Mouse (Mus musculus) cerebellum, adult 8-10 months (tissue): ENCODE results near the gene Gnas.
A peak's percentile ranks its signal among the peaks of the same experiment; 100 is the strongest.
"Not testable (repeated sequence)": the region's sequence is repeated elsewhere in the genome, so short reads cannot be mapped to it uniquely, and the experiment has no call there.

Experiments used
- DNase-seq: peaks from one replicate; pipeline ENCODE4 v3.0.0; 2022

Gnas gene

DNA sequence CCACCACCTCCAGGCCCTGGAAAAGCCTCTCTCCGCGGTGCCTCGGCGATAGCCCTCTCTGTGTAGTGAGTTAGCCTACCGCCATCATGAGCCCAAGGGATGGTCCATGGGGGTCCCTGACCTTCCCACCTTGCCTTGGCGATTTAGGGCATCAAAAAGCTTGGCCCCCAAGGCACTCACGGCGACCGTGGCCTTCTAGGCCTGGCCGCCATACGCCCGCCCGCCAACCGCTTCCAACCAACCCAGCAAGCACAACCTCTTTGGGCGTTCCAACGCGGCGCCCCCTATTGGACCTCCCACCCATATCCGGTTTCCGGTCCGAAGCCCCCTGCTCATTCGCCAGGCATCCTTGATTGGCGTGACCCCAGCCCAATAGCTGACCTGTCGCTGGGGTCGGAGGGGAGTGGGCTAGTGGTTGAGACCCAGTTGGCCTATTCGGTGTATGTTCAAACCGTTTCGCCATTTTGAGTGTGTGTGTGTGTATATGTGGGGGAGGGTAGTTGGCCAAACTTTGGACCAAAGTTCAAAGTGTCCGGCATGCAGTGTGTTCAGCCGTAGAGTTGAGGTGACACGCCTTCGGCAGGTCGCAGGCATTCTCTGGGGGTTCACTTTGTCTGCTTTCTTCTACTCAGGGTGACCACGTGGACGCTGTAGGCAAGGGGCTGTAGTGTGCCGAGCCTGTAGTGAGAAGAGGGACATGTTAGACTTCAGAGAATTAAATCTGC lies 11.2 kb downstream of the Gnas start:
- no peak for DNase-seq

DNA sequence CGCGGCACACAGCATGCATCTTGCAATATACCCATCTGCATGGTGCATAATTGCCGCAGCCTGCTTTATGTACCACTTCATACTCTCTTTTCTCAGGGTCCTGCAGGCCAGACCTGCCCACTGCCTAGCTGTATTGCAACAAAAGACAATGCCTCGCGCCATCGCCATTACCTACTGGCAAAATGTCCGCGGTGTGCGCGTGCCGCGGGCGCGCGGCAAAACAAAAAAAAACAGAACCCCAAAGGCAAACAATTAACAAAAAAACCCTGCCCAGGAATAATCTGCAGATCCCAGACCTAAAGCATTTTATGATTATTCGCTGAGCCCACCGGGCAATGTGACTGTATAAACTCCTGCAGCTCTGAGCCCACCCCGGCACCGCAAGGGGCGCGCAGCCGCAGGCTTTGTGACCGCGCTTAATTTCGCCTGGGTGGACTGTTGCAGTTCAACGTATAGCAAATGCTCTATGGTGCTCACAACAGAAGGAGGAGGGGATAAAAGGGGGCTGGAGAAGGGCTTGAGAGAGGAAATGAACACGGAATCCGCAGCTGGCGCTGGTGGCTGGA lies 11.9 kb downstream of the Gnas start:
- no peak for DNase-seq

DNA sequence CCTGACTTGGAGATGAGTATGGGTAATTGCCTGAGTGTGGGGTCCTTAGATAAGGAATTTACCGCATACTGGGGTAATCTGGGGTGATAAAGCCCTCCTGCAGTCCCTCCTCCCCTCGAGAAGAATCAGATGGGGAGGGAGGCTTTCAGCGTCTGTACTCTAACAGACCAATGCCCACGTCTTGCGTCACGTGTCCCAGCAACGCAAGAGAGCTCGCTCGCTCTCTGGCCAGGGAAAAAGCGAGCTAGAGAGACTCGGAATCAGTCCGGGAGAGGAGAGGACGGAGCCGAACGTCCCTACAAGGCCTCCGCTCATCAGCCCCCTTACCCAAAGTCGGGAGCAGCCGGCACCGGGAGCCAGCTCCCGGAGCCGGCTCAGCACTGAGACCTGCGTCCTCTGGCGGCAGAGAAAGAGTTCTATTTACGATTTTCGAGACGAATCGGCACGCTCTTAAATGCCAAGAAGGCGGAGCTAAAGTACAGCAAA lies 13.0 kb downstream of the Gnas start:
- no peak for DNase-seq

DNA sequence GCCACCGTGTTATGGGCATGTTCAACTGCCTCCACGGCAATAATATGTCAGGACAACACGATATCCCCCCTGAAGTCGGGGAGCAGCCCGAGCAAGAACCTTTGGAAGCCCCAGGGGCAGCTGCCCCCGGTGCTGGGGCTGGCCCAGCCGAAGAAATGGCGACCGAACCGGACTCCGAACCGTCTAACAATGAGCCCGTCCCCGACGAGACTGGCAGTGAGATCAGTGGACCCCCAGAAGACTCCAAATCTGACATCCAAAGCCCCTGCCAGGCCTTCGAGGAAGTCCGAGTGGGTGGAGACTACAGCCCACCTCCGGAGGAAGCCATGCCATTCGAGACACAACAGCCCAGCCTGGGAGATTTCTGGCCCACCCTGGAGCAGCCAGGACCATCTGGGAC lies 13.7 kb downstream of the Gnas start:
- no peak for DNase-seq

DNA sequence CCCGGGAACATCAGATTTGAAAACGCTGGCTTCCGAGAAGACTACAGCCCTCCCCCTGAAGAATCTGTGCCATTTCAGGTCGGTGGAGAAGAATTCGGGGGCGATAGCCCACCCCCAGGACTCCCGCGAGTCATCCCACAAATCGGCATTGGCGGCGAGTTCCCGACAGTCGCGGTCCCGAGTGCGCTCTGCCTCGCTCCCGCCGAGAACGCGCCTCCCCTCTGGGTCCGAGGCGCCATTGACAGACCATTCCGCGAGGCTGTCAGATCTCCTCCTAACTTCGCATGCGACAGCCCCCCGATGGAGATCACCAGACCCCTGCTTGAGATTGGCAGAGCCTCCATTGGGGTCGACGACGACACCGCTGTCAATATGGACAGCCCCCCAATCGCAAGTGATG lies 14.4 kb downstream of the Gnas start:
- DNase-seq: no peak

DNA sequence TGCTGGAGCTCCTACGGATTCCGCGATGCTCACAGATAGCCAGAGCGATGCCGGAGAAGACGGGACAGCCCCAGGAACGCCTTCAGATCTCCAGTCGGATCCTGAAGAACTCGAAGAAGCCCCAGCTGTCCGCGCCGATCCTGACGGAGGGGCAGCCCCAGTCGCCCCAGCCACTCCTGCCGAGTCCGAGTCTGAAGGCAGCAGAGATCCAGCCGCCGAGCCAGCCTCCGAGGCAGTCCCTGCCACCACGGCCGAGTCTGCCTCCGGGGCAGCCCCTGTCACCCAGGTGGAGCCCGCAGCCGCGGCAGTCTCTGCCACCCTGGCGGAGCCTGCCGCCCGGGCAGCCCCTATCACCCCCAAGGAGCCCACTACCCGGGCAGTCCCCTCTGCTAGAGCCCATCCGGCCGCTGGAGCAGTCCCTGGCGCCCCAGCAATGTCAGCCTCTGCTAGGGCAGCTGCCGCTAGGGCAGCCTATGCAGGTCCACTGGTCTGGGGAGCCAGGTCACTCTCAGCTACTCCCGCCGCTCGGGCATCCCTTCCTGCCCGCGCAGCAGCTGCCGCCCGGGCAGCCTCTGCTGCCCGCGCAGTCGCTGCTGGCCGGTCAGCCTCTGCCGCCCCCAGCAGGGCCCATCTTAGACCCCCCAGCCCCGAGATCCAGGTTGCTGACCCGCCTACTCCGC lies 15.1 kb downstream of the Gnas start:
- DNase-seq: no peak

DNA sequence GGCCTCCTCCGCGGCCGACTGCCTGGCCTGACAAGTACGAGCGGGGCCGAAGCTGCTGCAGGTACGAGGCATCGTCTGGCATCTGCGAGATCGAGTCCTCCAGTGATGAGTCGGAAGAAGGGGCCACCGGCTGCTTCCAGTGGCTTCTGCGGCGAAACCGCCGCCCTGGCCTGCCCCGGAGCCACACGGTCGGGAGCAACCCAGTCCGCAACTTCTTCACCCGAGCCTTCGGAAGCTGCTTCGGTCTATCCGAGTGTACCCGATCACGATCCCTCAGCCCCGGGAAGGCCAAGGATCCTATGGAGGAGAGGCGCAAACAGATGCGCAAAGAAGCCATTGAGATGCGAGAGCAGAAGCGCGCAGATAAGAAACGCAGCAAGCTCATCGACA lies 15.6 kb downstream of the Gnas start:
- DNase-seq: no peak

DNA sequence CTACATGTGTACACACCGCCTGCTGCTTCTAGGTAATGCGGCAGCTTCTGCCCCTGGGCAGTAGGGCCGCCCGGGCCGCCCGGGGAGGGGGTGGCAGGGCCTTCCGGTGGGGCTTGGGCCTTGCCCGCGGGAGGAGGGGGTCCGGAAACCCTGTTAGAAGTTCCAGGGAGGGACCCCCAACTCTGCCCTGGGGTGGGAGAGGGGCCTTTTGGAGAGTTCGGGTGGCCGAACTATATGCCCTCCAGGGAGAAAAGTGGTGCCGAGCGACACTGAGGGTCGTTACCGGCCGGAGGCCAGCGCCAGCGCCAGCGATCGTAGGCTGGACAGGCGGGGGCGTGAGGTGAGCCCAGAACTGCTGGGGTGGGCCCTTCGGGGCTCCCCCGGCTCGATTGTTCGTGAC lies 16.1 kb downstream of the Gnas start:
- DNase-seq: no peak

DNA sequence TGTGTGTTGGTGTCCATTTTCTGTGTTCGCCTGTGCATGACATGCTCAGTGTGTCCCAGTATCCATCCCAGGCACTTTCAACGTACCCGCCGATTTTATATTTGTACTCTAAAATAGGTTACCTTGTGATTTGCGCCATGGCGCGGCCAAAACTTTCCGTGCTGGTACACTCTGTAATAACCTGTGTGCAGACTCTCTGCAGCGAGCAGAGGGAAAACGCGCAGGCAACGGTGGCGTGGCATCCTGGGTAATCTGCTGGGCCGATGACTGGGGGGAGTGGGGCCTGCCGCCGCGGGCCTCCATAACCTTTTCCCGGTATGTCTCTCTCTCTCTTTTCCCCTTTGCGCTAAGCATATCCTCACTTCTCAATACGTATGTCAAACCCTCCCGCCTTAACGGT lies 16.5 kb downstream of the Gnas start:
- DNase-seq: no peak

DNA sequence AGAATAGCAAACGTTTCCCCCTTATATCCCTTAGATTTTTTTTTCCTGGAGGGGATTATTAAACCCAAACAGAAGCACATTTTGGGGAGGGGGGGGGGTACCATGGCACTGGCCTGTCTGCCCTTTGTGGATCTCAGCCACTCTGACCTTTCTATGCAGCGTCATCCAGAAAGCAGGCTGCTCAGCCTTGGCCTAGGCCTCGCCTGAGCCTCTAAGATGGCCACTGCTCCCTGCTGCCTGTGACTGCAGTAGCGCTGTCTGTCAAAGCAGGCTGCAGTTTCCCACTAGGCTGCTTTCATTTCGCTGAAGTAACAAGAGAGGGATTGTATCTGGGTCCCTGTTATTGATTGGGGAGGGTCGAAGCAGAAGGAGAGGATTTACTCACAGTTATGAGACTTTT lies 18.4 kb downstream of the Gnas start:
- no peak for DNase-seq

DNA sequence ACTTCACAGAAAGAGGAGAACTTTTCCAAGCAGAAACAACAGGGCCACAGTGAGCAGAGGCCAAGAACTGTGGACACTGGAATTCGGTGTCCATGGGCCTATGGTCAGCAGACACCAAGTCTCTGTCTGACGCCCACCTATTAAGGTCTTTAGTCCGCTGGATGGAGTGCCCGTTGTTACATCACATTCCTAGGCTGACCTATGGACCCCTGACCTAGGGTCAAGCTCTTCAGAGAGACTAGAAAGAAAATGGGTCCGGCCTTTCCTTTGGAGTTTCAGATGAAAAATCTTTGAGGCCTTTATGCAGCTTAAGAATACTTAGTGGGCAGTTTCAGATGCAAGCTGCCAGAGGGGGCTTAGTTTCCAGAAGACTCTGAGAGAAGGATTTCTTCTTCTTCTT lies 21.5 kb downstream of the Gnas start:
- no peak for DNase-seq

DNA sequence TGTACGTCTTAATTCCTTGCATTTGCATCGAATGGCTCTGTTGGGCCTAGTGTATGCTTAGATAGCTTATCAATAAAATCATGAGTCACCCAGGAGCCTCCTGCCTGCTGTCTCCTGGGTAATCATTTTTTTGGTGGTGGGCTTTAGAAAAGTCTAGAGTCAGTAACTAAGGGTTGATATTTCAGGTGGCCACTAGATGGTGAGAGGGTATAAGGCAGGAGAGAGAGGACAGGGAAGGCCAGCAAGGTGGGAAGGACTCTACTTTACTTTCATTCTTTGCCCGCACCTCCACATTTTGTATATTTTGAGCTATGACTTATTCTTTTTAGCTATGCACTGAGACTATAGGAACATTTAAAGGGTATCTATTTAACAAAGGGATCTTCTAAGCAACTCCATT lies 23.8 kb downstream of the Gnas start:
- DNase-seq: no peak

DNA sequence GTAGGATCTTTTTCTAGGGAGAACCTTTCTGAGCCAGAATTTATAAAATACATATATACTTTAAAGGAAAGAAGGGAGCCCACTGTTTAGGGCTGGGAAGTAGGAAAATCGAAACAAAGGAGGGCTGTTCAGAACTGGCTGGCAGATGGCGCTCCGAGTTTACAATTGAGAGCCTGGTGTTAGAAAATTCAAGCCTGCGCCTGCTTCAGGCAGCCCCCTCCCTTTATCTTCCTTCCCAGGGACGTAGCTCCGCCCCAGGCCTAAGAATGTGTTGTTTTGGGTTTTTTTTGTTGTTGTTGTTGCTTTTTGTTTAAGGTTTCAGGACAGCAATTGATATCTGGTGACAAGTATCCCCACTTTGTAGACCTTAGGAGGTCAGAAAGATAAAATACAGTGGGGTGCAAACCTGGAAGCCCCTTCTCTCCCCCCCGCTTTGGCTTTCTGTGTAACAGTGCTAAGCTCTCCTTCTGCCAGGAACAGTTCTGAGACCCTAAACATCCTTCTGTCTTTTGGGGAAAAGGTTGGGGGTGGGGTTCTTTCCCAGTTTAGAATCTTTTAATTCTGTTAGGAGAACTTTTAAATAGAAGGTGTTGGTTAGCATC lies 26.9 kb downstream of the Gnas start:
- DNase-seq: peak; percentile 33

DNA sequence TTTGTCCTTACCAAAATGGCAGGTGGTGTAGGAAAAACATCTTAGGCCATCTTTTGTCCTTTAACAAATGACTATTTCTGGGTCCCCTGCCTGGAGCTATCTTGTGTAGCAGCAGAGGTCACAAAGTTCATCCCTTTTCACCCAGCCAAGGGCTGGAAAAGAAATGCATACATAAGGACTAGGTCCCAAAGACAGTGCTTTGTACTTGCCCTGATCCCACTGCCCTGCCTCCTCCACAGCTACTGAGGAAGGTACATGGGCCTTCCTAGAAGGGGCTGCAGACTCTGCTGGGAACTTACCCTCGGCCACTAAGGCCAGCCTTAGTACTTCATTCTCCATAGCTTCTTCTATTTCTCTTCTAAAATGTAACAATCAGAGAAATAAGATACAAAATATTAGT lies 27.5 kb downstream of the Gnas start:
- DNase-seq: no peak

DNA sequence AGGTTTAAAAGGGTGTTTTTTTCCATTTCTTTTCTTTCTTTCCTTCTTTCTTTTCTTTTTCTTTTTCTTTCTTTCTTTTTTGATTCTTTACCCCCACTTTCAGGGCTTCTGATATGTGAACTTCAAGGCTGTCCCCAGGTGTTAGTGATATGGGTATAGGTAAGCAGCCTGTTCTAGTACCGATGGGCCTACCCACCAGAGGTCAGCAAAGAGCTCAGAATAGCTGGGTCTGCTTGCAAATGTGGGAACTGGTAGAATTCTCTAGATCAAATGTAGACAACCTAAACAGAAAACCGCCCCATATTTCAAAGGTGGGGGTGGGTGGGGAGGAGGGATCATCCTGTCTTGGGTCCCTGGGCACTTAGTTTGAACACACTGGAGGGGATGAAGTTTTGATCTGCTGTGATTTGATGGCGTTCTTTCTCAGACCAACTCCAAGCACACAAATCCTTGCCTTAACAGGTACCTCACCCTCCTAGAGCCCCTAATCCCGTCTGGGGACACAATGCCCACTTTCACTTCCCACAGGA lies 28.1 kb downstream of the Gnas start:
- peak; percentile 67 for DNase-seq

DNA sequence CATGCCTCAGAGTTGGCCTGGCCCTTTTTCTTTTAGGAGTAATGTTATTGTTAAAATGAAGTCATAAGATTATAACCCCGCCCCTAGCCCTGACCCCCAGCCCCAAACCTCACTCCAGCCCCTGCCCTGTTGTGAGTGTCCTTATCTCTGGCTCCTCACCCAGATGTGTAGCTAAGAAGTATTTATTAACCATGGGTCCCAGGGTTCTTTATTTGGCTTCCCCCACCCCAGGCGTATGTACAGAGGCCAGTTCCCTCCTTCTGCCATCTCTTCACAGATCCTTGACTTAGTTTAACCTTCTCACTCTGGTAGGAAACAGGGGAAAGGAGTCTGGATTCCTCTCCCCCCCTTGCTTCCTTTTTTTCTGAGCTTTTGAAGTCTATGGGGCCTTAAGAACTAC lies 28.5 kb downstream of the Gnas start:
- no peak for DNase-seq

DNA sequence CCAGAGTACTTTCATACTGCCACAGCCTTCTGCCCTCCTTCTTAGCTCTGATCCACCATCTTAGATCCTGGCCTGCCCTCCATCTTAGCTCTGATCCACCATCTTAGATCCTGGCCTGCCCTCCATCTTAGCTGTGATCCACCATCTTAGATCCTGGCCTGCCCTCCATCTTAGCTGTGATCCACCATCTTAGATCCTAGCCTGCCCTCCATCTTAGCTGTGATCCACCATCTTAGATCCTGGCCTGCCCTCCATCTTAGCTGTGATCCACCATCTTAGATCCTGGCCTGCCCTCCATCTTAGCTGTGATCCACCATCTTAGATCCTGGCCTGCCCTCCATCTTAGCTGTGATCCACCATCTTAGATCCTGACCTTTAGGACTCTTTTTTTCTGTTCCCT lies 31.3 kb downstream of the Gnas start:
- DNase-seq: not testable (repeated sequence)

DNA sequence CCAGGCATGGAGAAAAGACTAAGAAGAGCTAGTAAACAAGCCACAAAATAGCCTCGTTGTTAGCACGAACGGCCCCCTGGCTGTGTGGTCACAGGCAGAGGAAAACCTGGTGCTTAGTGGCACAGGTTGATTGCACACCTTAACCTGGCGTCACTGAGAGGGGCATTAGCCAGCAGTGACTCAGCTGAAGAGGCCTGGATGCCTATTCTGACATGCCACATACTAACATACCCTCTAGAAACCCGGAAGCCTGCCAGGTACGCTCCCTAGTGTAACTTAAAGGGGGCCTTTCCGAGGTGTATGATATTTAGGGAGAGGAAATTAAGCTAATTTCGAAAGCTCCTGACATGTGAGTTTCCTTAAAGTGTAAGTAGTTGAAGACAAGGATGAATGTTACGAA lies 32.5 kb downstream of the Gnas start:
- DNase-seq: no peak

DNA sequence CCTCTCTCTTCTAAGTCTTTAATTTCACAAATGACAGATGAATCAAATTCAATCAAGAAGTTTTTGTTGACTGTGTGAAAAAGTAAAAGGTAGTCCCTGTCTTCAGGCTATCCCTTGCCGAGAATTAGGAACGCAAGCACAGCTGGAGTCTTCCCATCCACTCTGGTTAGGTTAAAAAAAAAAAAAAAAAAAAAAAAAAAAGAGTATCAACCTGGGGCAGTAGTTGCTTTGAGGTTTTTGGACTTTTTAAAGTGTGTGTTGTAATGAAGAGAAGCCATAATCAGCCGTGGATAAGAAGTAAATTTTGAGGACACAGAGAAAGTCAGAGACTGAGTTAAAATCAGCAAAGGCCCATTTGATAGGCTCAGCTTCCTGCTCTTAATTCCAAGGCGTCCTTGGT lies 41.9 kb downstream of the Gnas start:
- DNase-seq: no peak

DNA sequence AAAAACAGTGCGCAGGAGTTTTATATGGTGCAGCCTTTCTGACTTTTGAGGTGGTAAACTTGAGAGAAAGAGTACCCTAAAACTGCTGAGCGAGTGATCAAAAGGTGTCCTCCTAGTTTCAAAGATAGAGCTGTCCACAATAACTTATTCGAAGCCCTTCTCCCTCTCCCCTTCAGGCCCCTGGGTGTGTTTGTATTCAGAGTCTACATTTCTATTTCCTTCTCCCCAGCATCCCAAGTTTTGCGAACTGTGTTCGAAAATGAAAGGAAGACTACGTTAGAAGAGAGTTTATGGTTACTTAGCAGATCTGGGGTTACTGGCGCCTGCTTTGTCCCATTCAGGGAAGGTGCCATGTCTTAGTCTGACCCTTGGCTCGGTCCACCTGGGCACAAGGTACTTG lies 42.4 kb downstream of the Gnas start:
- DNase-seq: no peak

DNA sequence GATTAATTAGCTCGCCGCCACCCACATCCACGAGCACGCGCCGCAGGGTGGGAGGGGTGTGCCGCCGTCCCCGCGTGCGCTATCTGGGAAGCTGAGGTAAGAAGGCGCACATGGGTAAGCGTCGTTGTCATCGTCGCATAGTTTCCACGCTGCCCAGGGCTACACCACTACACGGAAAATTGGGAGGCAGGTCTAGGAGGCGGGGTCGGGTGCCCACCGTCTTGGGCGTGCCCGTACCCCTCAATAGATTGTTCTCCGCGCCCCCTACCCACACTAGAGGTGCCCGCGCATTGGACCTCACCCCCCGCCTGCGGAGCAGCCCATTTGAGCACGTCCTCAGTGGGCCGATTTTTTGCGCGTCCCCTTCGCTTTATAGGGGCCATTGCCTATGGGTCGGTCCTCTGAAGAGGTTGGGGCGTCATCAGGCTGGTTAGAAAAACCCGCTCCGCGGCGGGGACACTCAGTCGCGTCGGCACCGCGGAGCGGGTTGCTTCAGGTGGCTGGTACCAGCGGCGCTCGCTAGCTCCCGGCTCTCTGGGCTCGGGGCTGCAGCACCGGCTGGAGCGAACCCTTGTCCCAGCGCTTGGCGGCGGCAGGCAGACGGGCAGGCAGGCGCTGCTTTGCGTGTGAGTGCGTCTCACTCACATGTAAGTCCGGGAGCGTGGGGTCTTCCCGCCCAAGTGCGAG lies 43.3 kb downstream of the Gnas start:
- DNase-seq: peak; percentile 63

DNA sequence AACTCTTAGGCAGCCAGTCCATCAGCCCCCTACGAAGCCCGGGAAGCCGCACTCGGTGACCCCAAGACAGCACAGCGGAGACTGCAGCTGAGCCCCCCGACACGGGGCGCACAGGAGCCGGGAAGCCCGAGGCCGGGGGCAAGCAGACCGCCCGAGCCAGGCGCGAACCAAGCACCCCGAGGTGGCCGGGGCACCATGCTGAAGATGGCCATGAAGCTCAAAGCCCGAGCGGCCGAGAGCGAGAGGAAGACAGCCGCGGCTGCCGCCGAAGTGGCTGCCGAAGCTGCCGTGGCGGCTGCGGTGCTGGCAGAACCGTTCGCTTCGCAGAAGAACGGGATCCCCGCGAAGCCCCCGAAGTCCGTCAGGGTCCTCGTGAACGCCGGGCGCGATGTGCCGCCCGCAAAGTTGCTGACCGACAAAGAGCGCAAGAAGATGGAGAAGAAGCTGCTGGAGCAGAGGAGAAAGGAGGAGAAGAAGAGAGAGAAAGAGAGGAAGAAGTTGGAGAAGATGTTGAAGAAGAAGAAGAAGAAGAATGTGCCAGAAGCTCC lies 44.3 kb downstream of the Gnas start:
- DNase-seq: no peak
